Mouse (Mus musculus) kidney, postnatal 14 days (tissue): Measurements from ENCODE around the gene Sfpq.

Experiments
- DNase-seq: peaks from one replicate; pipeline ENCODE4 v3.0.0; 2022; ENCODE audit warnings: mixed read lengths

Sfpq gene

DNA sequence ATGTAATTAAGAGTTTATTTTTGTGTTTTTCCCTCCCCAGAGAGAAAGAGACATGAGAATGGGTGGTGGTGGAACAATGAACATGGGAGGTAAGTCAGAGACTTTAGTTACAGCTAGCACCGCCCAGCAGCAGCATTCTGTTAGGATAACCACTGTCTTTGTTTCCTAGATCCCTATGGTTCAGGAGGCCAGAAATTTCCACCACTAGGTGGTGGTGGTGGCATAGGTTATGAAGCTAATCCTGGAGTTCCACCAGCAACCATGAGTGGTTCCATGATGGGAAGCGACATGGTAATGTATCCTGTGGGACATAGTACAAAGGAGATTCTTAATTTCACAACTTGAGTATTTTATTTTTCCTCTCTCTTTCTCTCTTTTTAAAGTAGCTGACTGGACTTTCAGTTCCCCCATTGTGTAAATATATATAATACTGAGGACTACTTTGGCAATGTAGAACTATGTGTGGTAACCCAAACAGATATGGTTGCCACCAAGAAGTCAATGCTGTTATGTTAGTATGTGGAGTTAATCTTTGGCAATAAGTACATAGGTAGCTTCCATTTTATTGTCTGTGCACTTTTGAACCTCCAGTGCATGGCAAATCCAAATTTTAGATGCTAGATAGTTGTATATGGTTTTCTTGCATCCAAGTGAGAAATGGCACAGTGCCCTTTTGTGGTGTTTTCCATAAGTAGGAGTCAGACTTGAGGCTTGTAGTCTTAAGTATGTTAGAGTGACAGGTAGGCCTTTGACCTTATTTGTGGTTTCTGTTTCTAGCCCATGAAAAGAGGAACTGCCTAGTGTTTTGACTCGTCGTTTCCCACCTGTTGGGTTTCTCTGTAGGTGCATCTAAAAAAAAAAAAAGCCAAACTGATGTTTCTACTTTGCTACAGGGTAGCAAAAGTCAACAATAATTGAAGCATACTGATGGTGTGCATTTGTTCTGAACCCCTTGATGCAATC is 6.4 kb downstream of the Sfpq start:
- peak; percentile 68 for DNase-seq

DNA sequence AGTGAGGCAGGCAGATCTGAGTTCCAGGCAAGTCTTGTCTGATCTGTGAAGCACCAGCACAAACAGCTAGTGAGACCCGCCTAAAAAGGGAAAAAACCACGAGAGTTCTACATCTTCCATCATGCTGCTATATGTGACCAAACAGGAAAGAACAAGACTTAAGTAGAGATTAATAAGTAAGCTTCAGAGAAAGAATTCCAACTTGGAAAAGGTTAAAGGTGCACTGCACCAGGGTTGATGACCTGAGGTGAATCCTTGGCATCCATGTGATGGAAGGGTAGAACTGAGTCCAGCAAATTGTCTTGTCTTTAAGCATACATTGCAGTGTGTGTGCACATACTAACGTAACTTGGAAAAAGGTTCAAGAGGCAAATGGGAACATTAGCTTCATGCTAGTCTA is 16.0 kb downstream of the Sfpq start:
- peak; percentile 33 for DNase-seq

DNA sequence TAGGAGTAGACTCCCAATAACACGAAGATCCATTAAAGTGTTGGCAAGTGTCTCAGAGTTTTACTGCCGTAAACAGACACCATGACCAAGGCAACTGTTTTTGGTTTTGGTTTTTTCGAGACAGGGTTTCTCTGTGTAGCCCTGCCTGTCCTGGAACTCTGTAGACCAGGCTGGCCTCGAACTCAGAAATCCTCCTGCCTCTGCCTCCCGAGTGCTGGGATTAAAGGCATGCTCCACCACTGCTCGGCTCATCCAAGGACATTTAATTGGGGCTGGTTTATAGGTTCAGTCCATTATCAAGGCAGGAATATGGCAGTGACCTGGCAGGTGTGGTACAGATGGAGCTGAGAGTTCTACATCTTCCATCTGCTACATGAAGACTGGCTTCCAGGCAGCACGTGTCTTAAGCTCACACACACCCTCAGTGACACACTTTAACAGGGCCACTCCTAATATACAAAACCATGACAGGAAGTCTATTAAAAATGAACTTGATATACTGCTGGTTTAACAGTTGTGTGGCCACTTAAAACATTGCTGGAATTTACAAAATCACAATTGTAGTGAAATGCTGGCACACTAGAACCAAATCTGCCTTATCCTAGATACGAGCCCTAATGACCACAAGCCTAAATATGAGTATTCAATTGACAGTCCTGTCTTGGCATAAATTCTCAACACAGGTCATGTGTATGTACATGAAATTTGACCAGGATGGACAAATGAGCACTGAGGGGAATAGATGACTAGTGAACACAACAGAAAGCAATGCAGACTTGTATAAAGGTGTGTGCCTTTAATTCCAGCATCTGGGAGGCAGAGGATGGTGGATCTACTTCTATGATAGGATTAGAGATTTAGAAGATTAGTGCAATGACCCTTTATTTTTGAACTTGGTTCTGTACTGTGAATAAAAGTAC is 17.0 kb downstream of the Sfpq start:
- no peak for DNase-seq

DNA sequence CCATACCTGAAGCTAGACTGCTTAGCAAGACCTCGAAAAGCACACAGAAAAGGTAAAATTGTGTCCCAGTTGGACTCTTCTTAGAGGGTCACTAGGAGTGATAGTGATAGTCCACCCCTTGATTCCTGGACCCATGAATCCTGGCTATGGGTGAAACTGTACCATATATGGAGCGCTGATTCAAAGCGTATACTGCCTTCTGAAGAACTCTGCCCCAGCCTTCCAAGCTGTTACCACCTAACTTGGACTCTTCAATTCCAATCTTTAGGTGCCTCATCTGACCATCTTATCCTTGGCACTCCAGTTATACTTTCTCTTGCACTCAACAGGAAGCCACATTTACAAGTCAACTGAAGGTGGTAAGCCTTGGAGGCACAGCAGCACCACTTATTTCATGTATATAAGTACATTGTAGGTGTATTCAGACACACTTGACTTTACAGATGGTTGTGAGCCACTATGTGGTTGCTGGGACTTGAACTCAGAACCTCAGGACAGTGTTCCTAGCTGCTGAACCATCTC is 17.8 kb downstream of the Sfpq start:
- no peak for DNase-seq

DNA sequence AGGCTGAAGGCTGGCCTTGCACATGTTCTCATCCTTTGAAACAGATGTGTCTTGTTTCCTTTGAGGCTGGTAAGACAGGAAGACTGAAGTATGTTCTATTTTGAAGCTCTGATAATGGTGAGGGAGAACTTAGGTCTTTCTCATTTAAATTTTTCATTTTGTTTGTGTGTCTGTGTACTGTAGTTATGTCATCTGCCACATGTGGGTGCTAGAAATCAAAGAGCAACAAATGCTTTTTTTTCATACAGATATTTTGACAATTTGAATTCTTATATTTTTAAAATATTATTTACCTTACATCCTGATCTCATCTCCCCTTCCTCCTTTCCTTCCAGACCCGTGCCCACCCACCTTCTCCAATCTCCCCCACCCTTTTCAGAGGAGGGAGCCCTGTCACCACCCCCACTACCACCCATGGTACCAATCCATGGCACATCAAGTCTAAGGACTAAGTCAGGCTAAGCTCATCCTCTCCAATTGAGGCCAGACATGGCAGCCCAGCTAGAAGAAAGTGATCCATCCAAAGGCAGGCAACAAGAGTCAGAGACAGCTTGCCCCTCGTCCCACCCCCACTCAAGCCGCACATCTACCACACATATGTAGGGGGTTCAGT is 18.9 kb downstream of the Sfpq start:
- DNase-seq: no peak

DNA sequence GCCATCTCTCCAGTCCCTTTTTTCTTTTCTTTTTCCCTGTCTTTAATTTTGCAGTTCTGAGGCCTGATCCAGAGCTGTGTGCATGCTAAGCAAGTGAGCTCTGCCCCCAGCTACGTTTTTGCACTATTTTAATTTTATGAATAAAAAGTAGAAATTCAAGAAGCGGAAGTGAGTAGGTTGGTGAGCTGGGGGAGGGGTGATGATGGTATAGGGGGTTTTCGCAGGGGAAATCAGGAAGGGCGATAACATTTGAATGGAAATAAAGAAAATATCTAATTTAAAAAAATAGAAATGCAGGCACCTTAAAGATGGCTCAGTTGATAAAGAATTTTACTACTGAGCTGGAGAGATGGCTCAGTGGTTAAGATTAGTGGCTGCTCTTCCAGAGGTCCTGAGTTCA is 22.4 kb downstream of the Sfpq start:
- no peak for DNase-seq

DNA sequence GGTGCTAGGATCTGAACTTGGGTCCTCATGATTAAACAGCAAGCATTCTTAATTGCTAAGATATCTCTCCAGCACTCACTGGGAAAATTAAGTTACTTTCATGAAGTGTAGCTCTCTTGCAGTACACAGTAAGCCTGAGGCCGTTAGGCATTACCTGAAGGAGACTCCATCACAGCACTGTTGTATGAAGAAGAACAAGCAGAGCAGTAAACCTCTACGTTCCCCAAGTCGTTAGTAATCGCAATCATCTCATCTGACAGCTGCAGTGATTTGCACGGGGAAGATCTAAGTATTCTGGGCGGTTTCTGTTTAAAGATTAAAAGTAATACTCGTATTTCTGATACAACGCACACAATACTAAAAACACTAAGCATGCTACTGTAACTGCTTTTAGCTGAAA is 30.0 kb downstream of the Sfpq start:
- DNase-seq: no peak

DNA sequence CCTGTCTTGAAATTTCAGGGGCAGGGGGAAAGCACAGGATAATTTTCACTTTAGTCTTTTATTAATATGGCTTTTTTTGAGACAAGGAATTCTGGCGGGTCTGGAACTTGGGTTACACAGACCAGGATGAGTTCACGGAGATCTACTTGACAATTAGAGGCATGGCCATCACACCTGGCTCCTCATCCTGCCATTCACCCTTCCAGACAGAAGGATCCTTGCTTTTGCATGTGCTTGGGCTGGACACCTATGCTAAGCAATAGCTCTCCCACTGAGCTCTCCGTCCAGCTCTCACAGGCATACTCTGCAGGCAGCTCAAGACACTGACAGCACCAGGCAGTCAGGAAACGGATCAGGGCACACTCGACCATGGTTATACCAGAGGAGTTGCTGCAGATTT is 31.9 kb downstream of the Sfpq start:
- DNase-seq: no peak

DNA sequence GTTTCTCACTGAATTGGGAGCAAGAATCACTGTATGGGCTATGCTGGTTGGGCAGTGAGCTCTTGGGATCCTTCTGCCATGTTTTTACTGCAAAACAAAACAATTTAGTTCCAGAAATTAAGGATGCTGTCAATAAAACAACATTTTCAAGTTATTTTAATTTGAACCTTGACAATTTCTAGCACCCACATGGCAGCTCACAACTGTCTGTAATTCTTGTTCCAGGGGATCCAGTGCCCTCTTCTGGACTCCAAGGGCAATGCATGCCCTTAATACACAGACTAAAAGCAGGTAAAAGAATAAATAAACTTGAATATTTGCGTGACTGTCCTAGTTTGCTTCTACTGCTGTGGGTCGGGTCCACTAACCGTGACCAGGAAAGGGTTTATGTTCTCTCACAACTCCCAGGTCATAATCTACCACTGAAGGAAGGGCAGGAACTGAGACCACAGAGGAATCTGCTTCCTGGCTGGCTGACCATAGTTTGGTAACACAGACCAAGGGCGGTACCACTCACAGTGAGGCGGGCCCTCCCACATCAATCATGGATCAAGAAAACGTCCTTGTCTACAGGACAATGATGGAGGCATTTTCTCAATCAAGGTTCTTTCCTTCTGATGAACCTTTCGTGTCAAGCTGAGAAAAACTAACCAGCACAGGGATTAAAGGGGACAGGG is 33.5 kb downstream of the Sfpq start:
- DNase-seq: no peak

DNA sequence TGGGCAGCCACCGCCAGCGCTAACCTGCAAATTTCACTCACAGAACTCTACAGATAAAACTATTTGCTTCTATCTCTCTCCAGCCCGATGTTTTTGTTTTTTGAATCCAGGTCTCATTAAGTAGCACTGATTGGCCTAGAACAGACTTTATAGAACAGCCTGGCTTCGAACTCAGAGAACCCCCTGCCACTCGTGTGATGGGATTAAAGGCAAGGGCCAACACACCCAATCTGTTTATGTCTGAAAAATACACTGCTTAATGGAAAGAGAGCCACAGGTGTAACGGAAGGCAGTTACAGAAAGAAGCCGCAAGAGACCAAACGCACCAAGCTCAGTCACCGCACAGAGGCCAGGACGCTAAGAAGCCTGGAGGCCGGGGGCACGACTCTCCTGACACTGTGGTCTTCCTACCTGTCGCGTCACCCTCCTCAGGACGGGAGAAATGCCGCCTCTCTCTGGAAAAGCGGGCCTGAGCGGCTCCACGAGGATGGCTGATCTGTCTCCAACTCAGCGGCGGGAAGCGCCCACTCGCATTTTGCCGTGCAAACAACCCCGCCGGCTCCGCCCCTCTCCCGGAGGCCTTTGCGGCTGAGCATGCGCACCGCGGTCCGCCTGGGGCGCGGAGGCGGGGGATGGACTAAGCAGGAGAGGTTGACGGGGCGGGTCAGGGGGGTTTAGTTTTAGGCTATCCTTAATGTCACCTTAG is 39.6 kb downstream of the Sfpq start, which contains the start of gene Zmym1:
Gene Zmym1 (minus strand): TSS at position 568 of the 706 bp plus-strand sequence.
- DNase-seq: peak; percentile 93

DNA sequence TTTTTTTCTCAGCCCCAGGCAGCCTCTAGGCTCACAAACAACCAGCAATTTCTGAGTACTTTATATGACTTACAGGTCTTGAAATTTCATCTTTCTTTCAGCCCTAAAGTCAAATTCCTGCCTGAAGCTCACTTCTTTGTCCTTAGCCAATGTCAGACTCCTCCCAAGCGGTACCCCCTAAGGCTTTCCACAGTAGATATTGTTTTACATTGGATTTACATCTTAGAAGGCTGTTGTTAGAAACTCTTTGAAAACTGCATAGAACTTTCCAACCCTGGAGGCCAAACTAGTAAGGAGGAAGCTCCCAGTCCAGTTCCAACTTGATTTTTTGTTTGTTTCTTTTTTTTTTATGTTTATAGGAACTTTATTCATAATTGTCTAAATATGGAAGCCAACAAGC is 42.9 kb downstream of the Sfpq start:
- DNase-seq: no peak

DNA sequence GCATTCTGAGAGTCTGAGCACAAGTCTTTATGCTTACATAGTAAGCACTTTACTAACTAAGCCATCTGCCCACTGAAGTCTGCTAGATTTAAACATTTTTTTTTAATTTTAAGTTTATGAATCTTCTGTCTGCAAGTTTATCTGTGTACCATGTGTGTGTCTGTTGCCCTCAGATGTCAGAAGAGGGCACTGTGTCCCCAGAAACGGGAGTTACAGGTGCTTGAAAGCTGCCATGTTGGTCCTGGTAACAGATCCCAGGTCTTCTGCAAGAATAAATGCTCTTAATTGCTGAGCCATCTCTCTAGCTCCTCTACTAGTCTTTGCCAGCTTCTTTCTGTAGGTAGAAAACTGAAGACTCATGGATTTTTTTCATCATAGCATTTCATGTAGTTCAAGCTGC is 53.8 kb downstream of the Sfpq start:
- DNase-seq: no peak

DNA sequence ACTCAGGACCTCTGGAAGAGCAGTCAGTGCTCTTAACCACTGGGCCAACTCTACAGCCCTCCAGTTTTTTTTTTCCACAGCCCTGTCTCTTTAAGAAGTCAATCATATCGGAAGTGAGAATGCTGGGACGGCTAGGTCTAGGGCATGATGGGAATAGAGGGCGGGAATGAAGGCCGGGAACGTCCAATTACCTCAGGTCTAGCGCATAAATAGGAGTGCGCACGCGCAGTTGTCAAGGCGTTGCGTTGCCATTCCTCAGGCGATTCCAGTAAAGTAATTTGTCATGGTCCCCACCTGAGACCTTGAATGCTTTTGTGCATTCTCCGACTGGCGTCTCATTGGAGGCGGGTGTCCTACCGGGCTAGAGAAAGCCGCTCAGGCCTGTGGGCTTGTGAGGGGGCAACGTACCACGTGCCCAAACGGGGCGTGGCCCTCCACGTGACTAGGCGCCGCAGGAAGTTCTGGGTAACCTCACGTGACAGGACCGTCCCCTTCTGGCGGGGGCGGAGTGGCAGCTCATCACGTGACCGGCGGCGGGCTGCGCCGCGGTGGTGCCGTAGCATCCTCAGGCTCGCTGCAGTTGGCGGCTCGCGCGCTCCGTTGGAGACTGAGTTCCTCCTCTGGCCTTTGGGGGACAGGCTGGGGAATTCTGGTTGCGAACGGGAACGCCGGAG is 55.9 kb downstream of the Sfpq start, which contains the start of gene Zmym6:
Gene Zmym6 (plus strand): TSS at position 509 of the 674 bp plus-strand sequence.
- DNase-seq: peak; percentile 96

DNA sequence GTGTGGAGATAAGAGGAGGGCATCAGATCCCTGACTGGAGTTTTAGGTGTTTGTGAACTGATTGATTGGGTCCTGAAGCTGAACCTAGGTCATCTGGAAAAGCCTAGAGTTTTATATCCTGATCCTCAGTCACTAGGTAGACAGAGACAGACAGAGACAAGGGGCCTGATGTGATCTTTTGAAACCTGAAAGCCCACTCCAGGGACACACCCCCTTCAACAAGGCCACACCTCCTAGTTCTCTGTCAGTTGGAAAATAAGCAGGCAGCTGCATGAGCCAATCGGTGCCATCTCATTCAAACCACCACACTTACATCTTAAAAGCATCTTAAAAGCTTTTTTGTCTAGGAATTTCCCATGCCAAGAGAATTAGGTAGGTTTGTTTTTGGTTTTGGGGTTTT is 59.7 kb downstream of the Sfpq start:
- DNase-seq: no peak

DNA sequence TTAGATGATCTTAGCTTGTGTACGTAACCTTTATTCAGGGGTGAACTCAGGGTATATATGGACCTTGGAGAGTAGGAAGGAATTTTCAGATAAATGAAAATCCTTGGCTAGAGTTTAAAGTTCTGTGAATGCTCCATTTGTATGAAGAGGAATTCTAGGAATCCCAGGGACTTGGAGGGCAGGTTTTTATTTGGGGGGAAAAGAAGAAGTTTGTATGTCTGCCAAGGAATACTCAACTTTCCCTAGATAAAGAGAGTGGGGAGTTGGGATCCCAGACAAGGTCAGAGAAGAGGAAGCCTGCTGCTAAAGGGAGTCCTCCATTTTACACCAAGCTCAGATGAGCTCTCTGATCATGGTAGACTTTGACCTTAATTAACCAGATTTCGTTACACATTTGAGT is 62.0 kb downstream of the Sfpq start:
- DNase-seq: no peak

DNA sequence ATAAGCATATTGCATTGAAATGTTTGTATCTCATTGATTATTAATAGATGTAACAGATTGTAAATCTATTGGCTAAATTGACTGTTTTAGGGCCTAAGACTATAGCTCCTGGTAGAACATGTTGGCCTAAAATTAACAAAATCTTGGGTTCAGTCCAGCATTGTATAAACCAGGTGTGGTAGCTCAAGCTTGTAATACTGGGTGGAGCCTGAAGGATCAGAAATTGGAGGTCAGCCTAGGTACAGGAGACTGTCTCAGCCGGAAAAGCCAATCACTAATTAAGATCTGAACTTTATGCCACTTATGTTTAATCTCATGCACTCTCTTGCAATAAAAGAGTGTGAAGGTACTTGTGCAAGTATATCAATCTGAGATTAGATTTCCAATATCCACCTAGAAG is 64.6 kb downstream of the Sfpq start:
- no peak for DNase-seq
